ENCODE assay signal across 18 mouse cellular contexts in genomic region chr11:8763448-8763847, GRCm38 (mm10).
DNase-seq lines count a peak whose midpoint lies in the region; ATAC-seq lines count a peak whose summit lies in the region.
"Had no signal": no experiment of that assay in that cellular context is flagged by ENCODE, and none has a peak within 500 bp of the region (broad histone marks: within the 10 kb centered on the region; RNA-seq: fewer than 3 reads in every experiment).

No protein-coding gene starts in this region.

- no peaks in the 10 kb centered on the region for H3K36me3 ChIP-seq in kidney, embryonic 15.5 days
- H3K36me3 ChIP-seq in hindbrain, embryonic 13.5 days: no peaks in the 10 kb centered on the region
- no peaks in the 10 kb centered on the region for H3K36me3 ChIP-seq in liver, embryonic 11.5 days (ENCODE audit: control insufficient read depth, insufficient read depth, low read length)
- H3K36me3 ChIP-seq: heart, embryonic 12.5 days; lung, embryonic 15.5 days had no signal

- no peak overlapping the region for H3K4me3 ChIP-seq in kidney, embryonic 15.5 days (replicated peaks)
- no peak overlapping the region for H3K4me3 ChIP-seq in hindbrain, embryonic 13.5 days
- H3K4me3 ChIP-seq in liver, embryonic 11.5 days (ENCODE audit: low read depth, low read length): no peak overlapping the region
- H3K4me3 ChIP-seq: heart, embryonic 12.5 days; lung, embryonic 15.5 days; megakaryocyte, embryonic 14.5 days had no signal

- H3K27me3 ChIP-seq in kidney, embryonic 15.5 days: no peaks in the 10 kb centered on the region
- no peaks in the 10 kb centered on the region for H3K27me3 ChIP-seq in hindbrain, embryonic 13.5 days
- H3K27me3 ChIP-seq in liver, embryonic 11.5 days (replicated peaks; ENCODE audit: control insufficient read depth, insufficient read depth, low read length): no peaks in the 10 kb centered on the region
- H3K27me3 ChIP-seq: heart, embryonic 12.5 days; lung, embryonic 15.5 days; megakaryocyte, embryonic 14.5 days; Patski had no signal

- no peaks in the 10 kb centered on the region for H3K9me3 ChIP-seq in kidney, embryonic 15.5 days (replicated peaks)
- no peaks in the 10 kb centered on the region for H3K9me3 ChIP-seq in hindbrain, embryonic 13.5 days
- H3K9me3 ChIP-seq in liver, embryonic 11.5 days (ENCODE audit: control insufficient read depth, low read length): no peaks in the 10 kb centered on the region
- H3K9me3 ChIP-seq: heart, embryonic 12.5 days; lung, embryonic 15.5 days; megakaryocyte, embryonic 14.5 days had no signal

- H3K9ac ChIP-seq in kidney, embryonic 15.5 days: no peak overlapping the region
- no peak overlapping the region for H3K9ac ChIP-seq in hindbrain, embryonic 13.5 days
- no peak overlapping the region for H3K9ac ChIP-seq in liver, embryonic 11.5 days (ENCODE audit: low read depth, low read length)
- H3K9ac ChIP-seq: heart, embryonic 12.5 days; lung, embryonic 15.5 days had no signal

- no peak for DNase-seq in kidney, adult 11 months
- DNase-seq in embryo, embryonic 9.5 days (ENCODE audit: extremely low spot score): peak; percentile 10
- DNase-seq in kidney, postnatal 10 days: peak; percentile 47
- DNase-seq in mesoderm, embryonic 11.5 days (ENCODE audit: low read depth, low spot score): peak; percentile 54
- DNase-seq in liver, embryonic 11.5 days (ENCODE audit: low spot score): no peak
- DNase-seq: B cell, adult 2 months; cerebellum, adult 11-12 months; gastrocnemius, postnatal 36 days; heart, postnatal 36 days; layer of hippocampus, postnatal 36 days; thymus, postnatal 36 days had no signal

- 66% methylated on average over 7 of the region's 7 CpGs for WGBS in kidney, embryonic 15.5 days
- WGBS in hindbrain, embryonic 13.5 days: 74% methylated on average over 7 of the region's 7 CpGs
- WGBS in liver, embryonic 11.5 days: 75% methylated on average over 7 of the region's 7 CpGs

- peak overlapping the region; percentile 37 for H3K27ac ChIP-seq in kidney, embryonic 15.5 days
- no peak overlapping the region for H3K27ac ChIP-seq in hindbrain, embryonic 13.5 days
- H3K27ac ChIP-seq in liver, embryonic 11.5 days (ENCODE audit: low read depth, low read length): no peak overlapping the region
- H3K27ac ChIP-seq: hindbrain, postnatal 0 days; lung, embryonic 15.5 days had no signal

- H3K4me1 ChIP-seq in kidney, embryonic 15.5 days: peaks cover 21% of the 10 kb centered on the region
- H3K4me1 ChIP-seq in hindbrain, embryonic 13.5 days (replicated peaks): no peaks in the 10 kb centered on the region
- no peaks in the 10 kb centered on the region for H3K4me1 ChIP-seq in liver, embryonic 11.5 days (replicated peaks; ENCODE audit: control insufficient read depth, insufficient read depth, low read length)
- H3K4me1 ChIP-seq: heart, embryonic 12.5 days; lung, embryonic 15.5 days had no signal

- no peak for ATAC-seq in kidney, embryonic 15.5 days (replicated peaks; ENCODE audit: low FRiP score)
- ATAC-seq in hindbrain, embryonic 13.5 days (ENCODE audit: low FRiP score): no peak
- no peak for ATAC-seq in liver, embryonic 11.5 days (replicated peaks; ENCODE audit: low FRiP score)
- ATAC-seq: hindbrain, postnatal 0 days; Patski had no signal

- no peak overlapping the region for H3K4me2 ChIP-seq in kidney, embryonic 15.5 days
- H3K4me2 ChIP-seq in hindbrain, embryonic 13.5 days: no peak overlapping the region
- H3K4me2 ChIP-seq in liver, embryonic 11.5 days: no peak overlapping the region
- H3K4me2 ChIP-seq: heart, embryonic 12.5 days; lung, embryonic 15.5 days had no signal

Comparison
In these comparisons a context has a peak if more than half of its experiments do, and no peak if none do; other contexts are left out.
1. DNase-seq: peak in embryo, embryonic 9.5 days (single experiment), kidney, postnatal 10 days (single experiment) and mesoderm, embryonic 11.5 days (single experiment); none in kidney, adult 11 months (single experiment) and liver, embryonic 11.5 days (single experiment).